Mouse (Mus musculus): ENCODE data around the gene Tle3.

Gene Tle3

DNA sequence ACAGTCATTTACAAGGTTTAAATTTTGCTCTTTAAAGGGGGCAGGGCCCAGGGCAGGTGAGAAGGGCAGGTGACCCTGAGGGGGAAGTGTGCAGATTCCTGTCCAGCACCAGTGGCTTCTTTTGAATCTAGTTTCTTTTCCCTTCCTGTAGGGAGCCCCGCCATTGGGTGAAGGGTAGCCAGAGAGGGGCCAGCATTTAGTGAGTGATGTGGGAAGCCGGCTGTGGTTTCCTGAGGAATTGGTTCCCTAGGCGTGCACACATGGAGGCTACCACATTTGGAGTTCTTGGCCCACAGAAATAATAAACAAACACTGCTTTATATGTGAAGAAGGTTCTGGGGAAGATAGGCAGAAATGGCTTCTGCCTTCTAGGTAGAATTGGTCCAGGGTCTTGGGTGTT lies 4.5 kb downstream of the Tle3 start:
- in situ Hi-C loops (cut with MboI, MseI): no loop called here

DNA sequence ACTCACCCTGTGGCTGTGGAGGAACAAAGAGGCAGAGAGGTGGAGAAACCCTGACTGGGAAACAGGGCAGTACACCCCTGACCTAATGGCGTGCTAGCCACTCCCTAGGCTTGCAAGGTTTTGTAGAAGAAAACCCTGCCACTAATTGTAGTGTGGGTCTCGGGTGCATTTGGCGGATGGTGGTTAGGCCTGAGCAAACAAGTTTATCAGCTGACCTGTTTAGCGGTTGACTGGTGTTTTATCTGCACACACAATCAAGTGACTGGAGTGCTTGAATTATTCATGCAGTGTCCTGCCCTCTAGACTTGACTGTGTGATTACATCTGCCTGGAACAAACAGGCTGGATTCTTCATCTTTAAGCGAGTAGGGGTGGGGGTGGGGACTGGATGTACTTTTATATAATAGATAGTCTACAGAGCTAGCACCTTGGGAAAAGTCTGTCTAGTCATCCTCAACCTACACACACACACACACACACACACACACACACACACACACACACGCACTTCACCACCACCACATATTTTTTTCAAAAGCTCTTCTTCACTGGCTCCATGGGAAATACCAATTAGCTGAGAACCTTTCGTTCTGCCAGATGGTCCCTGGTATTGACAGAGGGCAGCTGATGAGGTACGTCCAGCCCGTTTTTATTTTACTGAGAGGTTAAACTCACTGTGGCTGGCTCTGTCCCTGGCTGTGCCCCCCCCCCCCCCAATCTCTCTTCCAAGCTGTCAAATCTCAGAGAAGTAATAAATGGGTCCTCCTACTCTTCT lies 5.7 kb downstream of the Tle3 start:
- in situ Hi-C loops (cut with MboI, MseI): no loop called here

DNA sequence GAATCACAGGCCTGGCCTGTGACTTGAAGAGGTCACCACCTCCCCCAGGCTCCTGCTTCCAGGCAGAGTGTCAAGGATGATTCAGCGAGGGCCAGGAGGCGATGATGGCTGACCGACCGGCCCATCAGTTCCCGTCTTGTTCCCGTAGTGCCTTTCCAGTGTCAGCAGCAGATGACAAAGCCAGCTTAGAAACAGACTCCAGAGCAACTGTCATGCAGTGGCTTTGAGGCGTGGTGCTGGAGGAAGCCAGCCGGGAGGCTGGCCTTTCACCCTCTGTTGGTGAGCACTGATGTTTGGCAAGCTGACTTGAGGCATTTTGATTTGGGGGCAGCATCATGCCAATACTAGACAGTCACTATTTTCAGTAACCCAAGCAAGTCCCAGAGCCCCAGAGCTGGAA lies 6.3 kb downstream of the Tle3 start:
- in situ Hi-C loops (cut with MboI, MseI): no loop called here

DNA sequence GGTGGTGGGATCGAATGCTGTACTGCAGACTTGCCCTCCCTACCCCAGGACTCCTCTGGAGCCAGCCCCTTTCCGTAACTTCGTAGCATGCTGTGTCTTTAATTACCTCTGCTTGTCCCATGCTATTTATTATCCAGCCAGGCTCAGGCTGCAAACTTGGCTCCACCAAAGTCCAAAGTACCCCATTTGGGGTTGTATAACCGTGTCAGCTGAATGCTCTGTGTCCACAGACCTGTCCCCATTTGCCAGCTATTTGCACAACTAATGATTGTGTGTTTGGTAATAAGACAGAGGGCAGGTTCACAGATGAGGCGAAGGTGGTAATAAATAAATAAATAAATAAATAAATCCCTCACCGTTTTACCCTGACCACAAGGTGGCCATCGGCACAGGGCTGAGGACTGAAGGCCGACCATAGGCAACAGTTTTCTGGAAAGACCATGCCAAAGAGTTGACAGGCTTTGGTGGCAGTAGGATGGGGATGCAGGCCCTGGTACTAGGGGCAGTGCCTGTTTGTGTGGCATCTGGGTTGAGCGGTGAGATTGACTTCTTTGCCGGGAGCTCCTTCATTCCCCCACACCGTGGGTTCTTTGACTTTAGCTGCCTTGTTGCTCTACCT lies 7.0 kb downstream of the Tle3 start:
- in situ Hi-C loops (cut with MboI, MseI): no loop called here

DNA sequence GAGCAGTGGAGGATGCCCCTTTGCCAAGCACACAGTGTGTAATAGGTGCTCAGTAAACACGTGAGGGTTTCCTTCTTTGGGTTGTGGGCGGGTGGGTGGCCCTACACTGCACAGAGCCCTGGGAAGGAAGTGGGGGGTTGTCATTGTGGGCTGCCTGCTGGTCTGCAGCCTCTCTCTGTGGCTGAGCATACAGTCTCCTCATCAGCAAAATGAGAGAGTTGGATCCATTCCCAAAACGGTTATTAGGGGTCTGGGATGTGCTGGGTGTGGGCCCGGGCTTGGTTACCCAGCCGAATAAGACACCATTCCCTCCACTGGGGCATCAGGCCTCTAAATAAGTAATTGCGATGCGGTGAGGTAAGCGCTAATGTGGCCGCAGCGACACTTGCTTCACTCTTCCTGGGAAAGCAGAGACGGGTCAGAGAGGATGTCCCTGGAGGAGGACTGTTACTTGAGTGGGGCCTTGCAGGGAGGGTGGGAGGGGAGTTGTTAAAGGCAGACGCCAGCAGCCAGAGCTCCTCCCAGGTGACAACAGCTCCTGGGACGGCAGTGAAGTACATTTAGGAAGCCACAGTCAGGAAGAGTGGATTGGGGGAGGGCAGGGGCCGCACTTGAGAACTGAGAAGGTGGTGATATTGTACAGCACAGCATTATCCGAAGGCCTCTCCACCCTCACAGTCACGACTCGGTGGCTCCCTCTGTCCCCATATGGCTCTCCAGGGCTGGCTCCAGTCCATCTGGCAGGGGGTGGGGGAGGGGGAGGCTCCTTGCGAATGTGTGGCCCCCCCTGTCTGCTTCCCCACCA lies 8.3 kb downstream of the Tle3 start:
- in situ Hi-C loops (cut with MboI, MseI): no loop called here

DNA sequence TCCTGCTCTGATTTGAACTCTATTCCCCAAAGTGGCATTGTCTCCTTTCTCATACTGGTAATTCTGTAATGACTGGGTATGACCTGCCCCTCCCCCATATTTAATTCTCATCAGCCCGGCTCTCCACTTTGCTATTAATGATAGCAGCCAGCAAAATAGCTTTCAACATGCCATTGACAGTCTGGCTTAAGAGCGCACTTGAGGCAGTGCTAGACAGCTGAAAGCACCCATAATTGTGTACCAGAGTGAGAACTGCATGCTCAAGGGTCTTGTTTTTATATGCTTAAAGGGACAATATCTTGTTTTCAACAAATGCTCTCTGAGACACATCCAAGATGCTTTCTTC lies 8.9 kb downstream of the Tle3 start:
- in situ Hi-C loops (cut with MboI, MseI): no loop called here

DNA sequence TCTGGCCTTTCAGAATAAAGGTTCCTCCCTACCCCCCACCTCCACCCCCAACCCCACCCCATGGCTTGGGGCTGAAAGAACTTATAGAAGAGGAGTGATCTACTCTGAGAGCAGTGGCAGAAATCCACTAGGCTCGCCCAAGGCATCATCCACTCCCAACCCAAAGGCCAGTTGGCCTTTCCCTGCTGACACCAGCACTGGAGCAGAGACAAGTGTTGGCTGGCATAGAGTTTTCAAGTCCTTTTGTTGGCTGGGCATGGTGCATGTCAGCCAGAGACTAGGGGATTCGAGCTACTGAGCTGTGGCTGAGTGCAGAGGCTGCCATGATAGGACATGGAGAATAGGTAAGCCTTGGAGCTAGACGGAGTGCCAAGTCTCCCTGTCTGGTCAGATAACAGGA lies 9.3 kb downstream of the Tle3 start:
- in situ Hi-C loops (cut with MboI, MseI): no loop called here

DNA sequence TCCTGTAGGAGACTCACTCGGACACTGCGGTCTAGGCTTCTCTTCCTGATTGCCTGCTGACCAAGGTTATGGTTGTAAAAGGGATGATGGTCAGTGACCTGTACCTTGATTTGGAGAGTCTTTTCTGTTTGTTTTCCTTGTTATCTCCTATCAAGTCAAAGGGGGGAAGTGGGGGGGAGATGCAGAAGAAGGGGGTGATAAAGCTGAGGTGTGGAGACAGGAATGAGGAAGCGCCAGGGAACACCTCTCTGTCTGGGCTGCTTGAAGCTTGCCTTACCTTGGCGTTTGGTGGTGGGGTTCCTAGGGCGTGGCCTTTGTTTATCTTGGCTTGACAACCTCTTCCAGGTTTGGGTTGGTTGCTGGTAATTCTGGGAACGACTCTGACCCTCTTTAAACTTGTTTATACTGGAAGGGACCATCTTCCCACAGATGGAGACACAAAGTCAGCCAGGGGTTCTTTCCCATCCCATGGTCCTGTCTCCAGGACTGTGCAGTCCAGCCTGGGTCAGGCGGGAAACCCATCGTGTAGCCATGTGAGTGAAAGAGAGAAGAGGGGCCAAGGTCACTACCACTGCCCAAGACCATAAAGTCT lies 10.5 kb downstream of the Tle3 start:
- in situ Hi-C loops (cut with MboI, MseI): no loop called here

DNA sequence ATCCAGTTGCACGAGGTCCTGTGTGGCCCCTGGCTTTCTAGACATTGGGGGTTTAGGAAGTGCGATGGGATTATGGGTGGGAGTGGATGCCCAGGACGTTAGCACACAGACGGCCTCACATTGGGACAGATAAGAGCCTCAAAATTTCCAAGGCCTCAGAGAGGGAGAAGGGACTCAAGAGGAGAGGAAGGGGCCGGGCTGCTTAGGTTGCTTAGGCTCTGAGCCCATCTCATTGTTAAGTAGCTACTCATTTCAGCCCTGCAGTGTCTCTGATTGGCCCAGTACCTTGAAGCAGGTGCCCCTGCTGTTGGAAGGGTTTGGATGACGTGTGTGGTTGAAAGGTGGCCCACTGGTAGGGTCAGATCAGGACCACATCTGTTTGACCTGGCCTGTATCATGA lies 11.9 kb downstream of the Tle3 start:
- in situ Hi-C loops (cut with MboI, MseI): no loop called here

DNA sequence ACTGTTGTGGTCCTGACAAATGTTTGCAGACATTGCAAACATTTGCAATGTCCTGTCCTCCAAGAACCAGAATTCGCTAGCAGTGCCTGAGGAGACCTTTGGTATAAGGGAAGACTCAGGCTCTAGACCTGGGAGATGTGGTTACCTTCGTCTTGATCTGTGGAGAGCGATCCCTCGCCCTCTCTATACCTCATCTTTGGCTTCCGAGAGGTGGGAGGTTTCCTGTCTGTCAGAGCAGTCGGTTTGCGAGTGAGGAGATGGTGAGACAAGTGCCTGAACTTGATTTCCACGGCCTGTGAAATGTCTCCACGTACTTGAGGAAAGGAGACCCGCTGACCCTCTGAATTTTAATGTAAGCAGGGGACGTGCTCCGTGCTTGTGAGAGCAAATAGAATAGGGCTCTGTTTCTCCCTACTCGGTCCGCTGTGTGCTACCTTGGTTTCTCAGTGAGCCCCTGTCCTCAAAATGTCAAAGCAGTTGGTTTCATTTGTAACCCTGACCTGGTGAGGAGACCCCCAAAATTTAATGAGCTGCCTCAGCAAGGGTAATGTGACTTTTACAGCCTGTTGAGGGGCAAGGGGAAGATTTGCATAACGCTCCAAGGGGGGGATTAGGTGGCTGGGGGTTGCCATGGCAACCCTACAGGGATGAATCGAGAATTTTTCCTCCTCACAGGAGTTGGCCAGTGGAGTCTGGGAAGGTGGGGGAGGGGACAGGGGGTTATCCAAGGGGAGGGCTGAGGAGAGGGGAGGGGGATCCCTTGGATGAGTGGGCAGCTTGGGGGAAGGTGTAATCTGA lies 12.7 kb downstream of the Tle3 start:
- in situ Hi-C loops (cut with MboI, MseI): no loop called here

DNA sequence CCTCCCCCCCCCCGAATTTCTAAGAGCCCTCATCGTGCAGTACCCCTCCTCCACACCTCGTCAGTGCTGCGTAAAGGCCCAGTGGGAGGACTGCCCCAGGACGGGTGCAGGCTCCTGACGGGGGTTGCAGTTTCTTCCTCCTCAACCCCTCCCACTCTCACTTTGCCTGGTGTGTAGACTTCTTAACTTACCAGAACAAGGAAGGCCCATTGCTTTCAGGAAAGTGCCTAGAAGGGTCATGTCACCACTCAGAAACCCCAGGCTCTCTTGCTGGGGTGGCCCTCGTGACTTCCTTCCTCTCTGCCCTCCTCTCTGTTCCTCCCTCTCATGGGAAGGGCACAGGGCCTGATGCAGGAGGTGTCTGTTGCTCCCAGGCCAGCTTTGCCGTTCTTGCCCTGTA lies 13.6 kb downstream of the Tle3 start:
- in situ Hi-C loops (cut with MboI, MseI): no loop called here

DNA sequence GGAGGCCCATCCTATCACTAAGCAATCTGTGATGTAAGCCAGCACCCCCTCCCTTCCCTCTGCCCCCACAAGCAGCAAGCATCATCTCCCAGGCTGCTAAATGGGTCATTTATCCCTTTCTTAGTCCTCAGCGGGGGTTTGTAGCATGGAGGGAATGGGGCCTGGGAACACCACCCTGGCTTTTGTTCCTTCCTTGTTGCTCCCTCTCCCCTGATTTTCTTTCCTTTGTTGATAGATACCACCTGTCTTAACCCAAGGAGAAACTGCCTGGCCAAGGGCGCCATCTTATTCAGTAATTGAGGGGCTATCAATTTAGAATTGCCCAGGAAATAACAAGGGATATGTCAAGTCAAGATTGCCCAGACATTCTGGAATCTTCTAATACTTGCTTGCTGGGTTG lies 14.1 kb downstream of the Tle3 start:
- in situ Hi-C loops (cut with MboI, MseI): no loop called here

DNA sequence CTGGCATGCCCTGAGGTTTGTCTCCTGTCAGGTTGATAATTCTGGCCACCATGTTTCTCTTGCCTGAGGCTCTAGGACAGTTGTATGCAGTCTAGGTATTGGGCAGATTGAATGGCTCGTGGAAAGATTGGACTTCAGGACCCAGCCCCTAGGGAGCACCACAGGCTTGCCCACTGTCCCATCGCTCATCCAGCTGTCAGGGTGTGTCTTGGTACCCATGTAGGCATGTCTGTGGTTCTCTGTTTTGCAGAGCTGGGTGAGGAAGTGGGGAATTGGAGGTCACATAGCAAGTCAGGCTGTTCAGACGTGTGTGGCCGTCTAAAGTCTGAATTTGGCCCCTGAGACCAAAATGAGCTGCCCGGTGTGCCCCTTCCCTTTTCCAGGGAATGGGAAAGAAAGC lies 15.6 kb downstream of the Tle3 start:
- in situ Hi-C loops (cut with MboI, MseI): no loop called here

DNA sequence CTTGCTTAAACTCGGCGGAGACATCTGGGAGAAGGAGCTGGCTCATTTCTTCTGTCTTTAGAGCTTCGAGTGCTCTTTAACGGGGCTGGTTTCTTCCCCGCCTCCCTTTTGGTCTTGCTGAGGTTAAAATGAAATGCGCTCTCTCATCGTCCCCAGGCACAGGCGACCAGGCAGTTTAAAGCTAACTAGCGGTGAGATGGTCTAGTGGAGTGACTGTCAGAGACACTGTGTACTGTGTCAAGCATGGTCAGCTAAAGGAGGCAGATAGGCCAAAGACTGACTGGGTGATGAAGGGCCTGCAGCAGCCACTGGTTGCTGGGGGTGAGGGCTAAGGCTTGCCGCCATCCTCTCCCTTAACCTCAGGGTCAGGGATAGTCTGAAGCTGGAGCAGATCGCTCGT lies 16.0 kb downstream of the Tle3 start:
- in situ Hi-C loops (cut with MboI, MseI): no loop called here

DNA sequence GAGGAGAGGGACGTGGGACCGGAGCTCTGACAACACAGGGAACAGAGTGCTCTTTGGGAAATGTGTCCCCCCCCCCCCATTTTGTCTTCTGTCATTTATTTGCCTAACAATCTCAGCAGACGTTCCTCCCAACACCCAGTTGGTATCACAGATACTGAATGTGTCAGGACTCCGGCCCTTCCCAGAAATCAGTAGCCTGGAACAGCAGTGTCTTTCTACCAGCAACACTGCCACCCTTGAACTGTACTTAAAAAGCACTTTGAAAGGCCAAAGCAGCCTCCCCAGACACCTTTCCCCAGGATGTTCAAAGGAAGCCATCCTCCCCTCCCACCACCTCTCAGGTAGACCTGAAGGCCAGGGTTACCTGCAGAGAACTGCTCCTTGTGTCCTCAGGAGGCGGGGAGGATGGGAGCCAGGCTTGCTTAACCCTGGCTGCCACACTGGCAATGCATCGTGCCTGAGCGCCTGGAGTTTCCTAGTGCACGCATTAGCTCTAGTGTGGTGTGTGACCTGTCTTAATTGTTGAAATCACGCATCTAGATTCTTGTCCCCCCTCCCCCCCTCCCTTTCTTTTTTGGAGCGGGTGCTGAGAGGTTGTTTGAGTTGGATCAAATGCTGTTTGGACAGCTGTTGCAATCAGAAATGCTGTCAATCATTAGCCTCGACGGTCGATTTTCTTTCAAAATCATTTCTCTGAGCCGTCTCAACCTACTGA lies 16.7 kb downstream of the Tle3 start:
- in situ Hi-C loops (cut with MboI, MseI): no loop called here

DNA sequence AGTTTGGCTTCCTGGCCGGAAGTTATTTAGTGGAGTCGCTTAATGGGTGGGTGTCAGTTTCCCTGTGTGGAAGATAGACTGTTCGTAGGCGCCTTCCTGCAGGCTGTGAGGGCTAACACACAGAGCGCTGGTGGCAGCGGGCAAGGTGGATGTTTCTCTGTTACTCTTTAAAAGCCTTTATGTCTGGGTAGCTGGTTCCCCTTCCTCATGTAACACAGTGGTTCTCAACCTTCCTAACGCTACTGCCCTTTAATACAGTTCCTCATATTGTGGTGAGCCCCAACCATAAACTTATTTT lies 17.2 kb downstream of the Tle3 start:
- in situ Hi-C loops (cut with MboI, MseI): no loop called here

DNA sequence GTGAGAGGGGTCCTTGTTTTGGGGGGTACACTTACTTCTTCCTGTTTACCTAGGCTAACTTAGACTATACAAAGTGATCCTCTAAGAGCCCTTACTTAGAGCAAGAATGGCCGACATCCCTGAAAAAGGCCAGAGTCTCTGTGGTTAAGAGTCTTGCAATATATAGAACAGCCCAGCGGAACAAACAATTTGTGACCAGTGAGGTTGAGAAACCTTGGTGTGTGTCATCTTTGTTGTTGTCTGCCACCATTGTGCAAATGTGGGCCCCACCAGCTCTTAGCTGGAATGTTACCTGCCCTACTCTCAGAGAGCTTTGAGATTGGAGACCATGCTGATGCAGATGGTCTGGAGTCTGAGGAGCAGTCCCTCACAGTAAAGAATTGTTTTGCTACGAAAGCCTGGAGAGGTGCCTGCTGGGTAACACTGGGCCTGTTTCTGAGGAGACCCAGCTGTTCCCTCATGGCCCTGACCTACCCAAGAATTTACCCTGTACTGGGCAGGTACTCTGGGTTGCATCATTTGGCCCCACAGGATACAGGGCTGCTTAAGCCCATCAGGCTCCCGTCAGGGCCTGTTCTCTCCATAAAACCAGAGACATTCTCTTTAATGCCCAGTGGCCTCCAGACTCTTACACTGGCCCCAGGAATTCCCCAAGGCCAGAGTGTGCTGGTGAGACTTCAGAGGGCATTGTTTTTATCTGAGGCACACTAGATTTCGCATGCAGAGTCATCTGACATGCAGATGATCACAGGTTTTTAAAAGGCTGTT lies 19.6 kb downstream of the Tle3 start:
- in situ Hi-C loops (cut with MboI, MseI): no loop called here

DNA sequence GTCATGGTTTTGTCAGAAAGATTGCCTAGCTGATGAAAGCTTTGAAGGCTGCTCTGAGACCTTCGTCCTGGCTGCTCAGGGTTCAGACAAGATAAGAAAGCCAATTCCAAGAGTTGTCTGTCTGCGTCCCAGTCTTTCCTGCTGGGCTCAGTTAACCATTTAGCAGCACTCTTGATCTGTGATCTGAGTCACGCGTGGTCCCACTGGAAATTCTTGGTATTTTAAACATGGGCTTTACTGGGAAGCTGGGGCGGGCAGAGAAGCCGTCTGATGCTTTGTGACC lies 20.1 kb downstream of the Tle3 start:
- in situ Hi-C loops (cut with MboI, MseI): no loop called here

DNA sequence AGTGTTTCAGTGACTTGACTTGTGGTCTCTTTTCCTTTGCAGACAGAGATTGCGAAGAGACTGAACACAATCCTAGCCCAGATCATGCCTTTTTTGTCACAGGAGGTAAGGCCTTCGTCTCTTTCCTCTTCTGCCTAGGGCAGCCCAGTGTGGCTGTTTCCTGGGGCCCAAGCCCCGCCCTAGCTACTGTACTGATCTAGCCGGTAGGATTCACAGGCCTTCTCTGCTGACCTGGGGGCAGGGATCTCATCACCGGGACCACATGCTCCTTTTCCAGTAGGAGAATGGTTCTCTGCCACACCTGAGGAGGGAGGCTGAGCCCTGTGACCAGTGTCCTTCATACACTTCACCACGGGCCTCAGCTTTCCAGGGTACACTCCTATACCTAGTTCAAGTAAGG lies 21.0 kb downstream of the Tle3 start:
- in situ Hi-C loops (cut with MboI, MseI): no loop called here

DNA sequence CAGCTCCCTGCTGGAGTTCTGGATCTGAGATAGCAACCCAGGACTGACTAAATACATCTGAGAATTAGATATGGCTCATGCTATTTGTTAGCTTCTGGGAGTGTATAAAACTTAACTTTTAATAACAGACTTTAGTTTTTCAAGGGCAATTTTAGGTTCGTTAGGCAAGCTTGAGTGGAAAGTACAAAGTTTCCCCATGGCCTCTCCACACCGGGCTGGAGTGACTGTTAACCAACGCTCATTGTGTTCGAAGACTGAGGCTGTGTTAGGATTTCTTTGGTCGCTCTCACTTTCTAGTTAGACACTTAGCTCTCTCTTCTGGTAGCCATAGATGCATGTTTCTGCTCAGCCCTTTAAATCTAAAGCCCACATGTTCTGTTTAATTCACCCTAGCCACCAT lies 21.7 kb downstream of the Tle3 start:
- in situ Hi-C loops (cut with MboI, MseI): no loop called here

DNA sequence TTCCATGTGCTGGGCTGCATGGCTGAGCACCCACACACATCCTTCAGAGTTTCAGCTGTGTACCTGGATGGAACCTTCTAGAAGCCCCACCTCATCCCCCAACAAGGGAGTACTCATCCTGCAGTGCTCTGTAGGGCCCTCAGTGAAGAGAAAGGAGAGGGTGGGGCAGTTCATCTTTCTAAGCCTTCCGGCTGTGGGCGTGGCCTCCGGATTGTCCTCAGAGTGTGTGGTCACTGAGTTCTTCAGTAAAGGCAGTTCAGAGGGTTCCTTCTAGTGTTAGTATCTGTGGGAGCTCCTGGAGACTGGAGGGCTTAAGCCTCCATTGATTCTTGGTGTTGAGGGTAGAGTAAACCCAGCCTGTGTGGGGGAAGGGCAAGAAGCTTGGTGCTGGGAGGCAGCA lies 22.9 kb downstream of the Tle3 start:
- in situ Hi-C loops (cut with MboI, MseI): no loop called here

Data from T-helper 1 cell (primary cell).